Mouse (Mus musculus) ES-Bruce4 (cell line): ENCODE data around the gene Lenep. TPM values are rescaled to one million over a fixed set of nuclear protein-coding genes. Genes with fewer than 3 reads are reported as not detected.
A peak's percentile ranks its signal among the peaks of the same experiment; 100 is the strongest.

ENCODE experiments used
- H3K27ac ChIP-seq: 2 replicates; pipeline ENCODE4 v1.5.1; 2012; ENCODE audit warnings: low read length, inconsistent platforms; ENCODE audit not compliant: insufficient read depth
- H3K27me3 ChIP-seq: 2 replicates; pipeline ENCODE4 v1.6.1; 2012; ENCODE audit warnings: mild to moderate bottlenecking, low read length, inconsistent platforms; ENCODE audit not compliant: control insufficient read depth, poor library complexity, insufficient read depth, severe bottlenecking
- H3K36me3 ChIP-seq: 2 replicates; pipeline ENCODE4 v1.6.1; 2012; ENCODE audit warnings: inconsistent platforms, mild to moderate bottlenecking, low read length, moderate library complexity; ENCODE audit not compliant: control insufficient read depth, poor library complexity, insufficient read depth, severe bottlenecking
- H3K4me1 ChIP-seq: one replicate; pipeline ENCODE4 v1.8.1; 2011; ENCODE audit warnings: low read length; ENCODE audit not compliant: control insufficient read depth, insufficient read depth
- H3K4me3 ChIP-seq: 2 replicates; pipeline ENCODE4 v1.5.1; 2011; ENCODE audit warnings: low read depth, mild to moderate bottlenecking, low read length
- H3K9ac ChIP-seq: 2 replicates; pipeline ENCODE4 v1.6.1; 2012; ENCODE audit warnings: low read depth, mild to moderate bottlenecking, inconsistent platforms; ENCODE audit not compliant: poor library complexity, severe bottlenecking
- H3K9me3 ChIP-seq: replicated peaks from 2 replicates; pipeline ENCODE4 v1.6.1; 2012; ENCODE audit warnings: mild to moderate bottlenecking, low read length, inconsistent platforms; ENCODE audit not compliant: control insufficient read depth, poor library complexity, insufficient read depth, severe bottlenecking
- CTCF ChIP-seq: IDR thresholded peaks from one replicate; pipeline ENCODE4 v1.8.1; 2011; ENCODE audit warnings: low read depth, low read length
- EP300 ChIP-seq: IDR thresholded peaks from 2 replicates; pipeline ENCODE4 v1.6.1; 2011; ENCODE audit warnings: low read depth, low read length; ENCODE audit not compliant: insufficient read depth
- POLR2A ChIP-seq: IDR thresholded peaks from one replicate; pipeline ENCODE4 v1.8.1; 2011; ENCODE audit warnings: low read length; ENCODE audit not compliant: insufficient read depth
- polyA plus RNA-seq: library from polyadenylated mRNA; stranded (reverse); fragments of >200 nt; gene quantifications from 2 replicates; pipeline ENCODE4 v1.2.4, GENCODE M21; 2011; ENCODE audit warnings: low read depth; ENCODE audit not compliant: missing spikeins, insufficient read depth, insufficient read length

Gene Lenep
- polyA plus RNA-seq, 1 experiment, result not detected

- Histone ChIP-seq H3K27ac (no peak overlapping the region), H3K4me3 (no peak overlapping the region), H3K36me3 (no peaks in the 10 kb centered on the region), H3K4me1 (no peaks in the 10 kb centered on the region), H3K9ac (no peak overlapping the region), H3K9me3 (no peaks in the 10 kb centered on the region), H3K27me3 (no peaks in the 10 kb centered on the region)
- TF ChIP-seq POLR2A, result no peak
- TF ChIP-seq EP300, result no peak
- TF ChIP-seq CTCF, result no peak
Observed at GRCm38 (mm10) chr3:89364631-89365030, 38.0 kb downstream of the Lenep start.

- Histone ChIP-seq H3K9ac (no peak within 1 kb of the TSS), H3K9me3 (no peaks in the 10 kb centered on the region), H3K27ac (no peak within 1 kb of the TSS), H3K36me3 (no peaks in the 10 kb centered on the region), H3K4me1 (no peaks in the 10 kb centered on the region), H3K27me3 (no peaks in the 10 kb centered on the region), H3K4me3 (no peak within 1 kb of the TSS)
- TF ChIP-seq POLR2A, result no peak
- TF ChIP-seq CTCF, result no peak
- no peak for TF ChIP-seq EP300
Observed at GRCm38 (mm10) chr3:89361675-89362074, 40.9 kb downstream of the Lenep start, which contains the start of gene Dcst2. Gene Dcst2 (plus strand): TSS chr3:89361975.

GRCm38 (mm10) chr3:89360237-89360636 lies 42.4 kb downstream of the Lenep start:
- no peaks in the 10 kb centered on the region for H3K4me1 ChIP-seq
- TF ChIP-seq POLR2A (no peak), EP300 (no peak), CTCF (no peak)
- no peaks in the 10 kb centered on the region for H3K9me3 ChIP-seq
- no peak overlapping the region for H3K4me3 ChIP-seq
- H3K36me3 ChIP-seq, result no peaks in the 10 kb centered on the region
- no peak overlapping the region for H3K27ac ChIP-seq
- no peak overlapping the region for H3K9ac ChIP-seq
- no peaks in the 10 kb centered on the region for H3K27me3 ChIP-seq

- Histone ChIP-seq H3K4me1 (no peaks in the 10 kb centered on the region), H3K36me3 (no peaks in the 10 kb centered on the region), H3K4me3 (no peak overlapping the region), H3K27me3 (no peaks in the 10 kb centered on the region), H3K9me3 (no peaks in the 10 kb centered on the region), H3K27ac (no peak overlapping the region), H3K9ac (no peak overlapping the region)
- no peak for TF ChIP-seq CTCF
- no peak for TF ChIP-seq EP300
- TF ChIP-seq POLR2A, result no peak
Observed at GRCm38 (mm10) chr3:89359630-89360029, 43.0 kb downstream of the Lenep start.

- Histone ChIP-seq H3K36me3 (no peaks in the 10 kb centered on the region), H3K4me3 (0 out of 2 replicates have a peak overlapping the region, but pooled peaks have one; percentile 3), H3K27me3 (no peaks in the 10 kb centered on the region), H3K9ac (no peak overlapping the region), H3K4me1 (no peaks in the 10 kb centered on the region), H3K9me3 (no peaks in the 10 kb centered on the region), H3K27ac (no peak overlapping the region)
- TF ChIP-seq EP300 (no peak), CTCF (peak; percentile 6)
Observed at GRCm38 (mm10) chr3:89356029-89356428, 46.6 kb downstream of the Lenep start.

- H3K36me3 ChIP-seq, result no peaks in the 10 kb centered on the region
- no peaks in the 10 kb centered on the region for H3K9me3 ChIP-seq
- no peak overlapping the region for H3K4me3 ChIP-seq
- no peak overlapping the region for H3K9ac ChIP-seq
- H3K27ac ChIP-seq, result no peak overlapping the region
- TF ChIP-seq EP300, result no peak
- no peaks in the 10 kb centered on the region for H3K4me1 ChIP-seq
- H3K27me3 ChIP-seq, result no peaks in the 10 kb centered on the region
Observed at GRCm38 (mm10) chr3:89355512-89355902, 47.1 kb downstream of the Lenep start.
